Mouse (Mus musculus) brain, adult 2 months (tissue): ENCODE data around the gene Gm7879.
A peak's percentile ranks its signal among the peaks of the same experiment; 100 is the strongest.

Experiments
- DNase-seq: peaks from one replicate; pipeline ENCODE4 v3.0.0; 2011; ENCODE audit warnings: low read depth, low spot score

Gene Gm7879

DNA sequence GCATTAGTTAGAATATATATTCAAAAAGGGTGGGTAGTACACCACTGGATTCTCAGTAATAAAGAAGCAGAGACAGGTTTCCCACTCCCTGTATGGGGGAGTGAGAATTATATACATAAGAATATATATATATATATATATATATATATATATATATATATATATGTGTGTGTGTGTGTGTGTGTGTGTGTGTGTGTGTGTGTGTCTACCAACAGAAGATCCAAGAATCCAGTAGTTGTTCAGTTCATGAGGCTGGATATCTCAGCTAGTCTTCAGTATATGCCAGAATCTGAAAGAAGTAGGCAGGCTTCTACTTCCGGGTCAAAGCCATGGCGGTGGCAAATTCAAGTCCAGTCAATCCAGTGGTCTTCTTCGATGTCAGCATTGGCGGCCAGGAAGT, at the start of gene Gm7879:
Gm7879 (plus strand) TSS at position 301 of the 400 bp plus-strand sequence.
- peak; percentile 10 for DNase-seq

DNA sequence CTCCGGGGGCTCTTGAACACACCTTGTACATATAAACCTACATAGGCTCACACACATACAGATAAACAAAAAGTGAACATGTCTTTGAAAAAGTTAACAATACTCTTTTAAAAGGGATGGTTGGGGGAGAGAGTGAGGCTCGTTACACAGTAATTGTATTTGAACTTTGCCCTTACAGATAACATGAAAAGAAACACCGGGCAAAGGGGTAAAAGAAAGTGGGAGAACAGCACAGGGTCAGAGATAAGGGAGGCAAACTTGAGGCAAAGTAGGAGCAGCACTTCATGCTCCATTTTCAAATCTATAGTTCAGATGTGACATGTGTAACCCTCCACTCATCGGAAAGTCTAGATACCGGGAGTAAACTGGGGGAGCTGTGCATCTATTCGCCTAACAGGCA, 49.3 kb upstream of the Gm7879 start:
- DNase-seq = no peak

DNA sequence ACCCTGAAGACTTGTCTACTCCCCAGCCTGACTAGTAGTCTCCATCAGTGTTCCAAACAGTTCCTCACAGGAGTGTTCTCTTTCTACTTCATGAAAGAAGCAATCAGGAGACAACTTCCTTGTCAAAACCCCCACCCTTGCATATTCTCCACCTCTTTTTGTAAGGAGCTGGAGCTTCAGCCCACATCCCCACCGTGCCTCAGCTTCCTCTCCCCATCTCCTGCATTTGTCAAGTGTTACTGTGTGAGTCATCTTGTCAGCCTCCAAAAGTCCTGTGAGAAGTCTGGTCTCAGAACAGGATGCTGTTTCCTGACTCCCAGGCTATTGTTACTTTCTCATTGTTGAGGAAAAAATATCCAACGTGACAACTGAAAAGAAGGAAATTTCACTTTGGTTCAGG, 47.6 kb upstream of the Gm7879 start:
- peak; percentile 74 for DNase-seq

DNA sequence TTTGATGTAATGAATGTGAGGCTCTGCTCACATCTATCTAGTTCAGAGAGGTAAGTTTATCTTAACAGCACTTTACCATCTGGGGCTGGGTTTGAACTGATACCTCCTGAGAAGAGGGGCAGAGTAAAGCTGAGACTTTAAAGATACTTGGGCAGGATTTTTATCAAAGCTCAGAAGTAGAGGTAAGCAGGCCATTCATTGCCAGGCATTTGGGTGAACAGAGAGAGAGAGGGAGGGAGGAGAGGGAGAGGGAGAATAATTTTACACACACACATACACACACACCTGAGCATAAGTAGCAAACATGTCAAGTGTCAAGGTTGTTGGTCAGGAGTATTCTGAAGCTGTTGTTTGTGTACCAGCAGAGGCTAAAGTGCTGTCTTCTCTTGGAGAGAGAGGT, 44.7 kb upstream of the Gm7879 start, which contains the start of gene Cd38:
Cd38 (plus strand) TSS at position 301 of the 400 bp plus-strand sequence.
- DNase-seq = no peak

- DNase-seq = peak; percentile 37
Measured at GRCm38 (mm10) chr5:43868711-43869600, 44.0 kb upstream of the Gm7879 start.

GRCm38 (mm10) chr5:43871845-43872244, 41.1 kb upstream of the Gm7879 start:
- no peak for DNase-seq

GRCm38 (mm10) chr5:43872652-43873051, 40.3 kb upstream of the Gm7879 start:
- DNase-seq = no peak

GRCm38 (mm10) chr5:43882034-43882433, 30.9 kb upstream of the Gm7879 start:
- no peak for DNase-seq

DNA sequence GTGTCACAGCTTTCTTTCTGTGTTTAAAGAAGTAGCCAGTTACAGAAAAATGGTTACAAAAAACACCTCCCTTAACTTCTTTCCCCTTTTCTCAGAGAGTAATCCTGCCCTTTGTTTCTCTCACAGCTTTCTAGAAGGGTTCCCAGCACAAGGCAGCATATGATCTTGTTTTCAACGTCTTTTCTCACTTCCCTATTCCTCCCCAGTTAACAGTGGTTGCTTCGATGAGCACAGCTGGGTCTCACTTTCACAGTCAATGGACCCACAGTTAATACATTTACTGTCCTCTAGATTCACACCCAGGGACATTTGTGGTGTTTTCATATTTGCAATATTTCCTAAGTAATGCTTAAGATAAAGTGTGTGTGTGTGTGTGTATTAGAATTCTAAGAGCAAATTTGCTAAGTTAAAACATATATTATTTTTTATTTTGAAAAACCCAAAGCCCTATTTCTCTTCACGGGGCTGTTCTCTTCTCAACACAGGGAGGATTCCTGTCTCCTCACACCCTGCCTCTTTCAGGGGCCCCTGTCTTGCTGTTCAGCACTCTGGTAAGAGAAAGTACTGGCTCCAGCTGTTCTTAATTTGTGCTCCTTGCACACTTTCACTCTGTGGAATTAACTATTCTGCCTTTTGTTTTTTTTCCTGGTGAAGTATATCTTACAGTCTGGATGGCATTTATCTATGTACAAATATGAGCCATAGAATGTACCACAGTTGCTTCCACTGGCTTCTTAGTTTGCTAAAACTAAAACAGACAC, 27.7 kb upstream of the Gm7879 start:
- no peak for DNase-seq

GRCm38 (mm10) chr5:43892386-43892785, 20.6 kb upstream of the Gm7879 start:
- peak; percentile 55 for DNase-seq

GRCm38 (mm10) chr5:43894113-43894512, 18.8 kb upstream of the Gm7879 start:
- peak; percentile 71 for DNase-seq

DNA sequence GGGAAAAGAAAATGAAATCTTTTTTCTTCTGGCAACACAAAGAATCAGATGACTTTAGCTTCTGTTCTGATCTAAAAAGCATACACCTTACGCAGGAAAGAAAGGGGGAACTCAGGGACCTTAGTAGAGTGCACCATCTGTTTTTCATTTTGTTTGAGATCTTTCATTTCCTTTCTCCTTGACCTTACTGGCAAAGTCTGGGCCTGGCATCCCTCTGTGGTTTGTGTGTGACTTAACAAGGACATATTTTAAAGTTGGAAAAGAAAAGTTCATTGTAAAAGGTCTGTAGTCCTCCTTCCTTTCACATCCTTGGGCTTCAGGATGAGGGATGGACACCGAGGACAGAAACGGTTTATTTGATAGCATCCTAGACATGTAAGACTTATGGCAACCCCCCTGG, 17.0 kb upstream of the Gm7879 start:
- no peak for DNase-seq

- DNase-seq = no peak
Measured at GRCm38 (mm10) chr5:43904685-43905084, 8.3 kb upstream of the Gm7879 start.

DNA sequence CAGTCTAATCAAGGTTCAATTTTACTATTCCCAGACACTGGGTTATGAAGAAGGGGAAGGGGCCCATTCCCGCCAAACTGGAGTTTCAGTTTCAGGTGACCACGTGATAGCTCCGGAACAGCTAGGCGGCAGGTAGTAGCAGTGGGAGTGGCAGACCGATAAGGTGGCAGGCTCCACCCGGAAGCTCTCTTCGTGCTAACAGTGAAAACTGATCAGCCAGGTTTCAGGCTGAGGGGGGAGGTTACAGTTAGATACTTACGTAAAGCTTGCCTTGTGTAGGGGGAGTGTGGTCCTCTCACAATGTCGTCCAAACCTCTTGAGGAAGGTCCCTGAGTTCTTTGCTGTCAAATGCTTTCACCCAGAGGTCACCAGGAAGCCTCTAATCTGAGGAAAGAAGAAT, 3.7 kb upstream of the Gm7879 start:
- DNase-seq = no peak

DNA sequence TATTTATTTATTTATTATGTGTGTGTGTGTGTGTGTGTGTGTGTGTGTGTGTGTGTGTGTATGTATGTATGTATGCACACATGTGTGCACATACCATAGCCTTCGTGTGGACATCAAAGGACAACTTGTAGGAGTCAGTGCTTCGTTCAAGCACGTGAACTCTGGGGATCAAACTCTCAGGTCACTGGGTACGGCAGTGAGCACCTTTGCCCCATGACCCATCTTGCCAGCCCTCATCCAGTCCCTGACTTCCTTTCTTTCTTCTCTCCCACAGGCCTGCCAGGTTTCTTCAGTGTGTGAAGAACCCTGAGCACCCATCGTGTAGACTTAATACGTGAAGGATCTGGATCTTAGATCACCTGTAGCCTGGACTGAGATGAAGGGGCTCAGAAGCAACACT, 2.9 kb upstream of the Gm7879 start:
- no peak for DNase-seq

- no peak for DNase-seq
Measured at GRCm38 (mm10) chr5:43915261-43915886, 2.4 kb downstream of the Gm7879 start.

GRCm38 (mm10) chr5:43921877-43922276, 8.9 kb downstream of the Gm7879 start:
- no peak for DNase-seq

GRCm38 (mm10) chr5:43923933-43924332, 11.0 kb downstream of the Gm7879 start:
- peak; percentile 70 for DNase-seq

GRCm38 (mm10) chr5:43927729-43928128, 14.8 kb downstream of the Gm7879 start:
- DNase-seq = no peak

GRCm38 (mm10) chr5:43933269-43933668, 20.3 kb downstream of the Gm7879 start:
- DNase-seq = no peak

DNA sequence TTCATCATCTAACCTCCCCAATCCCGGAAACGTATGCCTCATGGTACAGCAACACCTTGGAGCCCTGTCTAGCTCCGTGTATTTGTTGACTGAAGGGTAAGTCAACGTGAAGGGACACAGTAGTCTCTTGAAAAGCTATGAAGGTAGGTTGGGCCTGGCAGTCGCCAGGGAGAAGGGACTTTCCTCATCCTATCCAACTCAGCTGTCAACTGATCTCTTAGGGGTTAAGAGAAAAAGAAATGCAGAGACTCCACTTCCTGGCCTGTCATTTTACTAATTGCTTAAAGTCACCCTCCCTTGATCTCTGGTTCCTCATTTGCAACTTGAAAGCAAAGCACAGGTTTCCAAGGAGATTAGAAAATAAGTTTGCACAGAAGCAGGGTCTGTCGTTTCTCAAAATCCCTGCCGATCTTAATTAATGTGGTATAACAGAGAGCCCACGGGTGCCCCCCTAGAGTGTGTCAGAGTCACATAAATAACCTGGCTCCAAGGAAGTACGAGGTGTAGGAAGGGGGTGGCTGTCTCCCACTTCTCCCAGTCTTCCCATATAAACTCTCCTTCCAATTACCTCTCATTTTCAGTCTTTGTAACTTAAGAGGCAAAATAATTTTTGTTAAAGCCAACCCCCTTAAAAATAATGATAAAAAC, 34.5 kb downstream of the Gm7879 start:
- peak; percentile 3 for DNase-seq
